Mouse (Mus musculus) bone marrow macrophage, adult 2 months (primary cell): ENCODE data around the gene Slc22a8.

Experiments
- CTCF ChIP-seq: IDR thresholded peaks from 2 replicates; pipeline ENCODE4 v1.5.1; 2012; ENCODE audit warnings: low read depth, mild to moderate bottlenecking, low read length, moderate library complexity
- POLR2A ChIP-seq: IDR thresholded peaks from 2 replicates; pipeline ENCODE4 v1.6.1; 2012; ENCODE audit warnings: mild to moderate bottlenecking, low read depth, low read length, borderline replicate concordance

DNA sequence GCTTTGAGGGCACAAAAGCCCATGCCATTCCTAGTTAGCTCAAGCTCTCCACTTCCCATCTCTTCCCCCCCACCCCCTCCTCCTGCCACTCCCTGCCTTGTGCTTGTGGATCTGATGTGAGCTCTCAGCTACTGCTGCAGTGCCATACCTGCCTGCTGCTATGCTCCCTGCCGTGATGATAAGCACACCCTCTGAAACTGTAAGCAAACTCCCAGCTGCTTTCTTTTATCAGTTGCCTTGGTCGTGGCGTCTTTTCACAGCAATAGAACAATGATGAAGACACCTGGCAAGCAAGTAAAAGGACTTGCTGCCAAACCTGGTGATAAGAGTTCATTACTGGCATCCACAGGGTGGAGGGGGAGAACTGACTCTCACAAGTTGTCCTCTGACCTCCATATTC is 18.6 kb upstream of the Slc22a8 start:
- TF ChIP-seq POLR2A: no peak
- no peak for TF ChIP-seq CTCF
